Mouse (Mus musculus): ENCODE measurements around the gene Inava.

- TF ChIP-seq POLR2A (IDR thresholded peaks at IDR 0.05; ENCODE audit: extremely low read depth, insufficient read depth, low read length) (no peak), CTCF (IDR thresholded peaks at IDR 0.05; ENCODE audit: extremely low read depth, insufficient read depth, low read length) (no peak)
Measured at GRCm38 (mm10) chr1:136254503-136255065, 20.5 kb upstream of the Inava start.
